In the genomic region with DNA sequence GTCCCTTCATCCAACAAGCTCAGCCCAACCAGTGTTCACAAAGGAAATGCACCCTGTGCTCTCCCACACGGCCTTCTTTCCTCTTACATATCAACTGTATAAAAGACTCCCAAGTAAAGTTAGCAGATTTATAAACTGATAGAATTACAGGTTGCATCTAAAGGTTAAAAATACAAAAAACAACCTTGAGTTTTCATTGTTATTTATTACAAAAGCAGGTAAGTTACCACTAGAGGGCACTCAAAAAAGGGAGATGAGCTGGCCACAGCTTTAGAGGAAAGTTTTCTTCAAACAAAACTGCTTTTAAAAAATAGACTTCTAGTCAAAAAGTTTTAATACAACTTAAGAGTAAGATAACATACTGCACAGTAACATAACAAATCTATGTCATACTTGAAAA, we compare ENCODE assay signal across 12 mouse cellular contexts. TPM values are rescaled to one million over a fixed set of nuclear protein-coding genes. Genes with fewer than 3 reads are reported as not detected.
DNase-seq lines count a peak whose midpoint lies in the region; TF ChIP-seq lines count a peak whose summit lies in the region.
"Had no signal": no experiment of that assay in that cellular context is flagged by ENCODE, and none has a peak within 500 bp of the region (broad histone marks: within the 10 kb centered on the region; RNA-seq: fewer than 3 reads in every experiment).

No protein-coding gene starts in this region.

- H3K4me3 ChIP-seq in kidney, adult 2 months (ENCODE audit: insufficient read depth, low read depth, low read length), result no peak overlapping the region
- H3K4me3 ChIP-seq: forebrain, embryonic 13.5 days; heart, embryonic 15.5 days; liver, embryonic 15.5 days; neural tube, embryonic 12.5 days had no signal

- TF ChIP-seq POLR2A in kidney, adult 2 months (IDR thresholded peaks at IDR 0.05; ENCODE audit: low read depth, low read length), result no peak

- intact Hi-C loops in left cerebral cortex, postnatal 14 days (cut with DNase I), result loop anchor here (1.0 kb wide), 1 partner anchor 100 kb away; no protein-coding TSS in a partner anchor

- no peaks in the 10 kb centered on the region; the same call in 1 of the 2 replicates for H3K27me3 ChIP-seq in kidney, adult 2 months (replicated peaks; ENCODE audit: control insufficient read depth, insufficient read depth, low read length)
- H3K27me3 ChIP-seq: forebrain, embryonic 13.5 days; heart, embryonic 15.5 days; liver, embryonic 15.5 days; neural tube, embryonic 12.5 days had no signal

- no peaks in the 10 kb centered on the region for H3K36me3 ChIP-seq in kidney, adult 2 months (ENCODE audit: control insufficient read depth, insufficient read depth, low read length)

- WGBS in kidney, adult 2 months, result 8% methylated on average over 1 of the region's 1 CpGs

- H3K4me1 ChIP-seq in kidney, adult 2 months (ENCODE audit: control insufficient read depth, insufficient read depth, low read length), result no peaks in the 10 kb centered on the region
- H3K4me1 ChIP-seq: neural tube, embryonic 12.5 days had no signal

- no peak overlapping the region for H3K27ac ChIP-seq in kidney, adult 2 months (ENCODE audit: insufficient read depth, low read depth, low read length)
- H3K27ac ChIP-seq: forebrain, embryonic 13.5 days; heart, embryonic 15.5 days; liver, embryonic 15.5 days; neural tube, embryonic 12.5 days had no signal

- TF ChIP-seq CTCF in kidney, adult 2 months (conservative IDR thresholded peaks at IDR 0.05; ENCODE audit: insufficient read depth, insufficient read length, low read depth, low read length), result no peak

- peak; percentile 36 for DNase-seq in kidney, adult 2 months
- no peak for DNase-seq in kidney, postnatal 14 days
- peak; percentile 21 for DNase-seq in 3134 (ENCODE audit: extremely low read depth, insufficient read length, low spot score)
- DNase-seq in CD4-positive helper T cell, adult 2 months (ENCODE audit: low read depth, low spot score), result peak; percentile 59
- peak; percentile 22 for DNase-seq in c-Kit-positive CD71-negative TER-119-negative erythroid progenitor cells, embryonic 14.5 days (ENCODE audit: low read depth)
- no peak for DNase-seq in heart, adult 9 months (ENCODE audit: low spot score in 2 of 2)
- no peak for DNase-seq in left cerebral cortex, postnatal 14 days (ENCODE audit: low spot score in 2 of 2)
- DNase-seq: kidney, postnatal 4 days had no signal

RNA-seq across cellular contexts. Expression of a gene that starts 7.5 kb away (rescaled TPM):
- 13.1 and 14.3 TPM in 2 replicates for polyA plus RNA-seq in kidney, adult 2 months (2012; rRNA removed)
- 10 to 100 TPM; 78.4 to 82.1 TPM for total RNA-seq in left cerebral cortex, postnatal 14 days (2021)

RNA-seq across cellular contexts. Expression of a gene that starts 31.6 kb away (rescaled TPM):
- 19.4 and 32.6 TPM in 2 replicates for polyA plus RNA-seq in kidney, adult 2 months (2012; rRNA removed)
- total RNA-seq in left cerebral cortex, postnatal 14 days (2021), result 10 to 100 TPM; 20.8 to 22.4 TPM

RNA-seq across cellular contexts. Expression of a gene that starts 31.7 kb away (rescaled TPM):
- 0.50 and 0.57 TPM in 2 replicates for polyA plus RNA-seq in kidney, adult 2 months (2012; rRNA removed)
- total RNA-seq in left cerebral cortex, postnatal 14 days (2021), result 1 to 10 TPM; 1.5 to 1.6 TPM

Comparison
In these comparisons a context has a peak if more than half of its experiments do, and no peak if none do; other contexts are left out.
1. DNase-seq: peak in kidney, adult 2 months (single experiment), 3134 (single experiment), CD4-positive helper T cell, adult 2 months (single experiment) and c-Kit-positive CD71-negative TER-119-negative erythroid progenitor cells, embryonic 14.5 days (single experiment); none in kidney, postnatal 14 days (single experiment), heart, adult 9 months (0 of 2) and left cerebral cortex, postnatal 14 days (0 of 2).